Mouse (Mus musculus) retina, postnatal 7 days (tissue): ENCODE measurements around the gene Gpbp1l1.

Source experiments
- DNase-seq: peaks from one replicate; pipeline ENCODE4 v3.0.0-alpha.2; 2012; ENCODE audit warnings: low read depth, low spot score

The Gpbp1l1 gene

DNA sequence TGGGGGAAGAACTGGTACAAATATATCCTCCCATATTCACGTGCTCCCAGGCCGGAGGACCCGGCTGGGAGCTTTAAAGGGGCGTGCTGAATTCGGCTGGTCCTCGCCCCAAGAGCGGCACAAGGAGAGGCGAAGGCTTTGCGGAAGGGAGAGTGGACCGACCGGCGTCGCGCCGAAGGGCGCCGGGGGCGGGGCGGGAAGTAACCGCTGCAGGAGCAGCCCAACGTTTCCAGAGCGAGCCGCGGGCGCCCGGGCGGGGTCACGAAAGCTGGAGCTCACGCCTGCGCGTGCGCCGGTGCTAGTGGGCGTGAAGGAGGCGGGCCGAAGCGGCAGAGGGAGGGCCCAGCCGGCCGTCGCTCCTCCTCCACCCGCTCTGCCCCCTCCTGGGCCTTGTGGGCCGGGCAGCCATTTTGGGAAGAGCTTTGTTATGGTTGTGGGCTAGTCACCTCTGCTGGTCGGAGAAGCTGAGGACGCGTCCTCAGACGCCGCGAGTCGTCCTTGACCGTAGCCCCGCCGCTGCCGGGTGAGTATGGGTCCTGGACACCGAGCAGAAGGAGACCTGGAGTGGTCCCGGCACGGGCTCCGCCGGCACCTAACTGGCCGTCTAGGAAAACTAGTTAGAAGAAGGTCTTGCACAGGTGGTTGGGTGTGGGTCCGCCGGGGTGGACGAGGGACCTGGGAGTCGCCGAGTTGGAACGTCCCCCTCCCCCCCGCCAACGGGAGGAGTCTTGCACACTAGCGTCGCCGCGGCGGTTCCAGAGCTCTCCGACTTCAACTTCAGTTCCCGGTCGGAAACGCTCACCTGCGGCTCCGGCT lies at the start of gene Gpbp1l1:
Gpbp1l1 (plus strand) TSS at position 353 of the 816 bp plus-strand sequence.
- DNase-seq = peak; percentile 94

DNA sequence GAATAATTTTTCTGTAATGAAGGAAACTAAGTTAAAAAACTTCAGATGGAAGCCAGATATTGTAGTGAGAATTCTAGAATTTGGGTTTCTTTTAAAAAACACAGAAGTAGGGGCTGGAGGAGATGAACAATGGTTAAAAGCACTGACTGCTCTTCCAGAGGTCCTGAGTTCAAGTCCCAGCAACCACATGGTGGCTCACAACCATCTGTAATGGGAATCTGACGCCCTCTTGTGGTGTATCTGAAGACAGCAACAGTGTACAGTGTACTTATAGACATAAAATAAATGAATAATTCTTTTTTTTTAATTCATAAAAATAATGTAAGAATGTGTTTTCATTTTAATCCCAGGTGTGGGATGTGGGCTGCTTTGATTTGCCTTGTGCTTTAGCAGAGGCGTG lies 26.3 kb upstream of the Gpbp1l1 start:
- DNase-seq = no peak

DNA sequence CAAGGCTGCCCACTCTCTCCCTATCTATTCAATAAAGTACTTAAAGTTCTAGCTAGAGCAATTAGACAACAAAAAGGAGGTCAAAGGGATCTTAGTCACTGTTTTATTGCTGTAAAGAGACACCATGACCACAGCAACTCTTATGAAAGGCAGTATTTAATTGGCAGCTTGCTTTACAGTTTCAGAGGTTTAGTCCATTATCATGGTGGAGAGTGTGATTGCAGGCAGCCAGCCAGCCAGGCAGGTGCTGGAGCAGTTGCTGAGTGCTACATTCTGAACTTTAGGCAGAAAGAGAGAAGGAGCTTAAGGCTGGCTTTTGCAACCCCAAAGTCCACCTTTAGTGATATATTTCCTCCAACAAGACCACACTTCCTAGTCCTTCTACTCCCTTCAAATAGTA lies 21.1 kb upstream of the Gpbp1l1 start:
- no peak for DNase-seq

DNA sequence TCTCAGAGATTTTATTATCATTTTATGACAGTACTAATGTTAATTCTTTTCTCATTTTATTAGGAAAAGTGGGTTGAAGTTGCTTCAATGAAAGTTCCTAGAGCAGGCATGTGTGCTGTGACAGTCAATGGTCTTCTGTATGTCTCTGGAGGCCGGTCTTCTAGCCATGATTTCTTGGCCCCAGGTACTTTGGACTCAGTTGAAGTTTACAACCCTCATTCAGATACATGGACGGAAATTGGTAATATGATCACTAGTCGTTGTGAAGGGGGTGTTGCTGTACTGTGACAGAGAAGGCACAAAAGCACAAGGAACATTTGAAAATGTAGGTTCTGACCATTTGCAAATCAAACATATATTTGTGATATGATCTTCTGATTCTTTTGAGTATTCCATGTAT lies 19.7 kb upstream of the Gpbp1l1 start:
- DNase-seq = no peak

DNA sequence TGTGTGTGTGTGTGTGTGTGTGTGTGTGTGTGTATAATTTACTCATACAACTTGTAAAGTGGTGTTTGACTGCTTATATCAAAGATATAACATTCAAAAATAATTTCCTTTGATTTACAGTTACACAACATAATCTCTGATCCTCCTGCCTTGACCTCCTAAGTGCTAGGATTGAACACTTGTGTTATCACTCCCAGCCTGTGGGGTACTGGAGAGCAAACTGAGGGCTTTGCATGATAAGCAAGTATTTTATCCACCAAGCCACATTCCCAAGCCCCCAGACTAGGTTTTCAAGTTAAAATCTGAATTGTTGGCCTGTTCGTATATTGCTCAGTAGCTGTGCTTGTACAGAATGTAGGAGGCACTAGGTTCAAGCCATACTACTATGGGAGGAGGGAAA lies 7.0 kb upstream of the Gpbp1l1 start:
- no peak for DNase-seq

DNA sequence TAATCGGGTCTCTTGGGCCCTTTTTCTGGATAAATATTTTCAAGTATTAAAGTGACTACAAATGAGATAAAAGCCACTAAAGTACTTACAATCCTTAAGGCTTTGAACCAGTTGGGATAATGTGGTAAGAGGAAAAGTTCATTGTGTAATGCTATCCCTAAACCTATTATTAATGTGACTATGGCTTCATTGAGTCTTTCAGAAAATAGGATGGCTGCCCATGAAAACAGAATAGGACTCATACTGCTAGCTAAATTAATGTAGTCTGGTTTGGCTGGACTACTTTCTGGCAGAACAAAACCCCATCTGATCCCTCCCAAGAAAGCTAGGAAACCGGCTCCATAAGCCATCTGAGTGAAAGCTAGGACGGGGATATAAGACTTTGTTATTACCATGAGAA lies 4.4 kb upstream of the Gpbp1l1 start:
- no peak for DNase-seq

DNA sequence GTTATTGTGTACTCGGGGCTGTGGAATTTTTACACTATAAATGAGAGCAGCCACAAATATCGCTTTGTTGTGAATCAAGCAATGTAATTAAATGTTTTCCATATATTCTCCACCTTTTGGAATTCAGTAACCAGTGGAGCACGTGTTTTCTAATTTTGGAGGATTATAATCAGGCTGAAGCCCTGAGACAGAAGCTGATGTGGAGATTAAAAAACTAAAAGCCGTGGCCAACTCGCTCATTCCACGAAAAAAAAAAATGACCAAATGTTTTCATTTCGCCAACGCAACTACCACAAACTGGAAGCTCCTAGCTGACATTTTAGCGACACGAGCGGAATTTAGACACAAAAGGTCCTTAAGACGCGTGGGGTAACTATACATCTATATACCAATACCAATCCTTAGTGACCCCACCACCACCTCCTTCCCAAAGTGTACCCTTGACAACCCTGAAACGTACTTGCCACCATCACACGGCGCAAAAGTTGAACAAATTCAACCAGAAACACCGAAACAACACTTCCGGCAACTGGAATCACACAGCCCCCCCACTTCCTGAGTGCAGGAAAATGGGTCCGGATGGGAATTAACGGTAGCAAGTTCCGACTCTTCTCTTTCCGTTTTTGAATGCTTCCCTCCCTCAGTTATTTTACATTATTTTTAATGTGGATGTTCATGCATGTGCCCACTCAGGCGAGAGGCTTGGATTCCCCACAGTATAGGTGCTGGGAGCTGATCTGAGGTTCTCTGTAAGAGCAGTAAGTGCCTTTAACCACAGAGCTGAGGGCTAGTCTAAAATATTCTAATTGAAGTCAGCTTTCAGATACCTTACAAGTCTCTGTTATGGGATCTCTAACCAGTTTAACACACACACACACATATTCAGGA lies 1.8 kb upstream of the Gpbp1l1 start, which contains the start of gene Tmem69:
Tmem69 (minus strand) TSS at position 524 of the 888 bp plus-strand sequence.
- peak; percentile 60 for DNase-seq

DNA sequence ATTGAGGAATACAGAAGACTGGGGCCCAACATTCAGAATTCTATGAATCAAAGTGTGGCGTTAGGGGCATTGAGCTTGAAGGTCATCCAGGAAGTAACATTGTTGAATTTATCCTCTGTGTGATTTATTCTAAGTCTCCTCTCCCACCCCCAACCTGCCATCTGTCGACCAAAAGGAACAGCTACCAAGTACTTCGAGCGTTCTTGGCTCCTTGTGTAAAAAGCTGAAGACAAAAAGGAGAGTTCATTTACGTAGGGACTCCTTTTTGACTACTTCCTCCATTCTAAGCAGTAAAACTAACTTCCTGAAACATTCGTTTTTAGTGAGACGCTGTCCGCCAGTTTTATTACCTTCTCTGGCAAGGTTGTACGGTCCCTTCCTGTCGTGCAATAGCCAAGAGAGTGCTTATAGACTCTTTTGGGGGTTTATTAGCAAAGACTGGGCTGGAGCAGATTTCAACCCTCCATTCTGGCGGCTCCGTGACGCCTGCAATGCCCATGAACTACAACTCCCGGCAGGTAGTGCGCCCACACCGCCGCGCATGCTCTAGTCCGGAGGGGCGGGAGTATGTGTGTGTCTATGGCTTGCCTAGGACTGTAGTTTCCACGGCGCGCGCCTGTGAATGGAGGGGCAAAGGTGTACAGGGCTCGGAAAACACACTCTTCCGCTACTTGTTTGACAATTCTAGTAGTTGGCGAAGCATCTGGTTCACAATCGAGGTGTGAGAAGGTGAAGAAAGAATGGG lies 725 bp upstream of the Gpbp1l1 start:
- peak; percentile 89 for DNase-seq

DNA sequence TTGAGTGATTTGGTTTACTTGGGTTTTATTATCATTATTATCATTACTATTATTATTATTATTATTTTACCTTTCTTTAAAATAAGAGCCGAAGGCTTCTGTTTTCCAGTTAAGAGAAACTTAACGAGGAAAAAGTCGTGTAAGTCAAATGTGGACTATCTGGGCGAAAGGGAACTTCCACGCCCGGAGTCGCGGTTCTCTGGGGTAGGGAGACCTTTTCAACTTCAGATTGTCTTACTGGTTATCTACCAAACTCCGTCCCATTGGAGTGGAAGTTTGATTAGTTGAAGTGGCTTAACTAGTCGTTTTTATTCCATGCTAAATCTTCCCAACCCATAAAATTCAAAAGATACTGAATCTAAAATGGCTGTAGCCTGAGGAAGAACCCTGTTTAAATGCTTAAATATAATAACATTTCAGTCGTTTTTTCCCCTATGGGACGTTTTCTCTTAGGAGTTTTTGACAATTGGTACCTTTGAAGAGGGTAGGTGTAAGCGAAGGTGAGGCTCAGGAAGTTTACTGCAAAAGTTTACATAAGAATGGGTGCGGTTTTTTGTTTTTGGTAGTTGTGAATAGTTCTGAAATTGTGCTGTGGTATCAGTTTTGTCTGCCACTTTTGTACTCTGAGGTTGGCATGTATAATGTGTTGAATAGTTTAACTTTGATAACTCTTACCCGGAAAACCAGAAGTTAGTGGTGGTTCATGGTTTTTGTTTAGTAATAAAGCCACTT lies 859 bp downstream of the Gpbp1l1 start:
- no peak for DNase-seq

GRCm38 (mm10) chr4:116595793-116596192 lies 38.3 kb downstream of the Gpbp1l1 start:
- DNase-seq = no peak

DNA sequence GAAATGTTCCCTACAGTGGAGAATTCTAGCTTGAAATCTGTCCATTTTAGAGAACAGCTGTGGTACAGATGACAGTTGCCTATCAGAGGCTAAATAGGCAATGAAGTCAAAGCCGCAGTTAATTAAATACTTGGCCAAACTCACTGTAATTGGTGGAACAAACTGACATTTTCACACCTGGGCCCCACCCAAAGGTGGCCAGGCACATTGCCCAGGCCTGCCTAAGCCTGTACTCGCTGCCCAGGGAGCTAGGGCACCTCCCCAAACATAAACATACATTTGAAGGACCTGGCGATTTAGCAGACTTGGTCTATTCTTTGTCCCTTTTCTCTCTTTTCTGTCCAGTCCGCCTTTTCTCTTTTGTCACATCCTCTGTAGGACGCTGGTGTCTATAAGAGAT lies 38.9 kb downstream of the Gpbp1l1 start, which contains the start of gene Ccdc17:
Ccdc17 (plus strand) TSS at position 276 of the 400 bp plus-strand sequence.
- no peak for DNase-seq

- DNase-seq = peak; percentile 80
Observed at GRCm38 (mm10) chr4:116596978-116597881, 39.8 kb downstream of the Gpbp1l1 start.

GRCm38 (mm10) chr4:116612621-116613020 lies 55.2 kb downstream of the Gpbp1l1 start:
- DNase-seq = no peak

DNA sequence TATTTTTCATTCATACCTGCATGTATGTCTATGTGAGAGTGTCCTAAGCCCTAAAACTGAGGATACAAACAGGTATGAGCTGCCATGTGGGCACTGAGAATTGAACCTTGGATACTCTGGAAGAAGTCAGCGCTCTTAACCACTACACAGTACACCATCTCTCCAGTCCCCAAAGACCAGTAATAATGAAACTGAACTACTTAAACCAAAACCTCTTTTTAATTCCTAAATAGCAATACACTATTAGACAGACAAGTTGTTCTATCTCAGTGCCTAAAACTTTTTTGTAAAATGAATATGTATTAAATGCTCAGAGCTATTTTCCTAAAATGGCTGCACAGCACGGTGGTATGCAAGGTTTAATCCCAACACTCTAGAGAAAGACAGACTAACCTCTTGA lies 57.8 kb downstream of the Gpbp1l1 start:
- DNase-seq = no peak

- DNase-seq = no peak
Observed at GRCm38 (mm10) chr4:116624831-116625230, 67.4 kb downstream of the Gpbp1l1 start.

DNA sequence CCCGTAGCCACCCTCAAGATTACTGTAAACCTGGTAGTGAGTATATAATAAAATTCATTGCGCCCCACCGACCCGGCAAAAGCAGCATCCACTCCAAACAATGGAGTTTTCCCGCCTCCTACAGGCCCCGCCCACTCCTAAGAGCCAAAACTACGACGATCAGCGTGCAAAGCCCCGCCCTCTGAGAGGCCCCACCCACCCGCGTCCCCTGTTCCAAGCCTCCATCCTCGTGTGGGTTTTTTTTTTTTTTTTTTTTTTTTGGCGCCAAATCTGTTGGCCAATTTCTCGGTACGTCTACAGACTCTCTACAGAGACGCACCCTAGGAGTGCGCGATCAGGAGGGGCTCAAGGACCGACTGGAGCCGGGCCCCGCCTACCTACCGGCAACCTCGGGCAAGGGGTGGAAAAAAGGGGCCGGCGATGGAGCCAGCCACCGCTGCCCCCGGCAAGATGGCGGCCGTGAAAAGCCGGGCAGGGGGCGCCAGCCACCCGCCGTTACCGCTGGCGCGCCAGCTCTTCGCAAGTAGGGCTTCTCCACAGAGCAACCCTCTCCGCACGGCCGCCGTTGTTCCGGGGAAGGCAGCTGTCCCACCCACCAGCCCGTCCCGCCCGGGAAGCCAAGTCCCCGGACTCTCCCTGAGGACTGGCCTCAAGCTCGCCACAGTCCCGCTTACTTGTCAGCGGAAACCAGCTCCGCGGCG lies 69.3 kb downstream of the Gpbp1l1 start:
- DNase-seq = peak; percentile 70

DNA sequence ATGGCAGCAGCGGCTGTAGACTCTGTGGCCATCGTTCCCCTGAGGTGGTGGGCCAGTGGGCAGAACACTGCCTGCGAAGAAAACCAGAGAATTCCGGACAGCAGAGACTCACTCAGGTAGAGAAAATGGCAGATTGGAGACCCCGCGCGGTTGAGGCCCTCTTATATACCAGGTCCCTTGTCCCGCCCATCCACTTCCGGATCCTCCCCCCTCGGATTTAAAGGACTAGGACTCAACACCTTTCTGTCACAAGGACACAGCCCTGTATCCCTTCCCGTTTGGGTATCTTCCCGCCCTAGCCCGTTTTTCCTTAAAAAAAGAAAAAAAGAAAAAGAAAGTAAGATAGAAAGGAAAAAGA lies 69.9 kb downstream of the Gpbp1l1 start:
- DNase-seq = peak; percentile 90

DNA sequence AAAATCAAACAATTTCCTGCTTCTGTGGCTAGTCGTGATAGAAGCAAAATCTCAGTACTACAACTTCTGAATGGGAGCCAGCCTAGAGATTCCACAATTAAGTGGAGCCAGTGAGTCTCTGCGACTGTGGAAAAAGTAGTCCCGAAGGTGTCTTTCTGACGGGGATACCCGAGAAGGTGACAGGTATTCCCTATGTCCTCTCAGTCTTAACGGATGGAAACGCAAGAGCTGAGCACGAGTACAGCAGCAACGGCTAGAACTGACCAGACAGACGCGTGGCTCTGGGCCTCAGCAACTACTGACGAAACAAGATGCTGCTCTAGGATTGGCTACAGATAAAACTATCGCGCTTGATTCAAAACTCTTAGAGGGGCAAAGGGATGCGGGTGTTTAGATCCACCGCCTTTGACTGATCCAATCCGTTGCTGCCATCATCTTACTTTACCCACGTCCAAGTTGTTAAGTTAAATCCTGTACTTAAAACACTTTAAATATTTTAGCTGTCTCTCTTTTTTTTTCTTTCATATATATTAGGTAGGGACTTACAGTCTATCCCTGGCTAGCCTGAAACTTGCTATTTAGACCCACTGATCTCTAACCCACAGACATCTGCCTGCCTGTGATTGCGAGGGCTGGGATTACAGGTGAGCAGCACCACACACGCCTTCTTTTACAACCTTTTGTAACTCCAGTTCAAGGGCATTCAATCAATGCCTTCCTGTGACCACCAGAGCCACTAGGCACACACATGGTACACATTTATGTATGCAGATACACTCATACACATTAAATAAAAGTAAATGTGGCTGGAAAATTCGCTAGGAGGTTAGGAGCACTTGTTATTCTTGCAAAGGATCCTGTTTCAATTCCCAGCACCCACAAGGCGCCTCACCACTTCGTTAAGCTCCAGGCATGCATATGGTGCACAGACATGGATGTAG lies 70.5 kb downstream of the Gpbp1l1 start, which contains the start of gene Nasp:
Nasp (minus strand) TSS at position 220 of the 941 bp plus-strand sequence.
- peak; percentile 76 for DNase-seq
